In genomic region chr3:154786354-154786753, GRCm38 (mm10) we compare ENCODE assay signal across 24 mouse cellular contexts.
"Had no signal": no experiment of that assay in that cellular context is flagged by ENCODE, and none has a peak within 500 bp of the region (broad histone marks: within the 10 kb centered on the region; RNA-seq: fewer than 3 reads in every experiment).

No protein-coding gene starts in this region.

- H3K4me1 ChIP-seq: kidney, embryonic 15.5 days; limb, embryonic 12.5 days; limb, embryonic 15.5 days; megakaryocyte, embryonic 14.5 days; neural tube, embryonic 12.5 days; neural tube, embryonic 15.5 days had no signal

- H3K4me2 ChIP-seq: kidney, embryonic 15.5 days; limb, embryonic 12.5 days; limb, embryonic 15.5 days; liver, embryonic 11.5 days; lung, embryonic 14.5 days; neural tube, embryonic 12.5 days; neural tube, embryonic 15.5 days had no signal

- H3K9me3 ChIP-seq: kidney, embryonic 15.5 days; limb, embryonic 12.5 days; limb, embryonic 15.5 days; neural tube, embryonic 12.5 days; neural tube, embryonic 15.5 days had no signal

- H3K4me3 ChIP-seq: kidney, embryonic 15.5 days; limb, embryonic 12.5 days; limb, embryonic 15.5 days; megakaryocyte, embryonic 14.5 days; neural tube, embryonic 12.5 days; neural tube, embryonic 15.5 days had no signal

- DNase-seq: kidney, adult 11 months; kidney, adult 8-10 months; kidney, postnatal 10 days; kidney, postnatal 36 days; left cerebral cortex, postnatal 4 days; liver, postnatal 0 days; lung, embryonic 14.5 days; lung, postnatal 36 days; right cerebral cortex, adult 18-20 months; right cerebral cortex, postnatal 14 days; right cerebral cortex, postnatal 4 days; thymus, adult 2 months; thymus, postnatal 14 days; thymus, postnatal 4 days had no signal

- ATAC-seq: liver, postnatal 0 days; lung, postnatal 0 days had no signal

- H3K36me3 ChIP-seq: kidney, embryonic 15.5 days; limb, embryonic 12.5 days; limb, embryonic 15.5 days; neural tube, embryonic 12.5 days; neural tube, embryonic 15.5 days had no signal

- H3K27ac ChIP-seq: kidney, embryonic 15.5 days; limb, embryonic 12.5 days; limb, embryonic 15.5 days; liver, embryonic 14.5 days; neural tube, embryonic 12.5 days; neural tube, embryonic 15.5 days; stomach, postnatal 0 days had no signal

- H3K27me3 ChIP-seq: kidney, embryonic 15.5 days; limb, embryonic 12.5 days; limb, embryonic 15.5 days; megakaryocyte, embryonic 14.5 days; neural tube, embryonic 12.5 days; neural tube, embryonic 15.5 days had no signal

- H3K9ac ChIP-seq: kidney, embryonic 15.5 days; limb, embryonic 12.5 days; limb, embryonic 15.5 days; liver, embryonic 14.5 days; liver, postnatal 0 days; lung, embryonic 14.5 days; neural tube, embryonic 12.5 days; neural tube, embryonic 15.5 days had no signal
